Mouse (Mus musculus) neural tube, embryonic 14.5 days (tissue): ENCODE measurements around the gene Gkn2. TPM values are rescaled to one million over a fixed set of nuclear protein-coding genes. Genes with fewer than 3 reads are reported as not detected.

Source experiments
- ATAC-seq: fragments of 200-750 bp; cut with Nextera tagmentation; 2 replicates; pipeline ENCODE4 v1.8.0; 2017; ENCODE audit warnings: low read depth, mild to moderate bottlenecking, moderate TSS enrichment, moderate library complexity
- H3K27ac ChIP-seq: fragments of 300-500 bp; sonication (generic); 2 replicates; pipeline ENCODE4 v1.5.1; 2014; ENCODE audit warnings: low read depth, mild to moderate bottlenecking, control low read depth, low read length, moderate library complexity, mixed read lengths
- H3K27me3 ChIP-seq: fragments of 300-500 bp; sonication (generic); 2 replicates; pipeline ENCODE4 v1.6.1; 2014; ENCODE audit warnings: low read length; ENCODE audit not compliant: control insufficient read depth, insufficient read depth
- H3K36me3 ChIP-seq: fragments of 300-500 bp; sonication (generic); 2 replicates; pipeline ENCODE4 v1.6.1; 2014; ENCODE audit warnings: low read length, mixed read lengths; ENCODE audit not compliant: control insufficient read depth, insufficient read depth
- H3K4me1 ChIP-seq: fragments of 300-500 bp; sonication (generic); 2 replicates; pipeline ENCODE4 v1.6.1; 2014; ENCODE audit warnings: low read length; ENCODE audit not compliant: control insufficient read depth, insufficient read depth
- H3K4me2 ChIP-seq: fragments of 300-500 bp; sonication (generic); 2 replicates; pipeline ENCODE4 v1.6.1; 2014; ENCODE audit warnings: mild to moderate bottlenecking, low read depth, low read length, control low read depth
- H3K4me3 ChIP-seq: fragments of 300-500 bp; sonication (generic); 2 replicates; pipeline ENCODE4 v1.5.1; 2014; ENCODE audit warnings: low read depth, low read length, control low read depth, mixed read lengths
- H3K9ac ChIP-seq: fragments of 300-500 bp; sonication (generic); replicated peaks from 2 replicates; pipeline ENCODE4 v1.6.1; 2014; ENCODE audit warnings: low read depth, mild to moderate bottlenecking, control low read depth, low read length, mixed read lengths
- H3K9me3 ChIP-seq: fragments of 300-500 bp; sonication (generic); 2 replicates; pipeline ENCODE4 v1.6.1; 2016; ENCODE audit warnings: low read length; ENCODE audit not compliant: control insufficient read depth
- WGBS: fragments of 180-500 bp; shearing (Covaris S2); extraction: QIAGEN DNeasy Blood & Tissue Kit; methylation state at CpG from one replicate; pipeline ENCODE4 v1.1.7; 2014; 5-methylcytosine and 5-hydroxymethylcytosine counted together
- polyA plus RNA-seq: library from polyadenylated mRNA; unstranded; fragments of >200 nt; fragmentation: Nextera tagmentation; extraction: Ambion mirVana; gene quantifications from 2 replicates; pipeline ENCODE4 v1.2.1, GENCODE M21; 2014

Gkn2 gene
- polyA plus RNA-seq, 1 experiment from 2014 or later, result not detected

GRCm38 (mm10) chr6:87427616-87428015, 54.5 kb downstream of the Gkn2 start:
- Histone ChIP-seq H3K27me3 (no peaks in the 10 kb centered on the region), H3K4me3 (no peak overlapping the region), H3K36me3 (no peaks in the 10 kb centered on the region), H3K27ac (no peak overlapping the region), H3K9ac (no peak overlapping the region), H3K9me3 (no peaks in the 10 kb centered on the region), H3K4me2 (no peak overlapping the region), H3K4me1 (no peaks in the 10 kb centered on the region)
- WGBS, result 69% methylated on average over 8 of the region's 8 CpGs
- no peak for ATAC-seq

- H3K27ac ChIP-seq, result no peak within 1 kb of the TSS
- H3K4me3 ChIP-seq, result no peak within 1 kb of the TSS
- H3K9ac ChIP-seq, result no peak within 1 kb of the TSS
- no peaks in the 10 kb centered on the region for H3K9me3 ChIP-seq
- H3K4me2 ChIP-seq, result no peak within 1 kb of the TSS
- no peaks in the 10 kb centered on the region for H3K27me3 ChIP-seq
- 78% methylated on average over 7 of the region's 7 CpGs for WGBS
- ATAC-seq, result no peak
- no peaks in the 10 kb centered on the region for H3K4me1 ChIP-seq
- H3K36me3 ChIP-seq, result no peaks in the 10 kb centered on the region
These were observed 55.4 kb downstream of the Gkn2 start, which contains the start of gene Bmp10 for GRCm38 (mm10) chr6:87428487-87429044. Gene Bmp10 (plus strand): TSS chr6:87428994.

Other genes starting within 250 kb of the Gkn2 start
- 6.3 and 6.5 TPM in 2 replicates for gene Antxr1, start 37.5 kb upstream of the Gkn2 start, polyA plus RNA-seq
- not detected in 2 replicates for gene Gkn1, start 22.4 kb upstream of the Gkn2 start, polyA plus RNA-seq
- gene Gkn3, start 15.6 kb downstream of the Gkn2 start, polyA plus RNA-seq, result 0.42 TPM in 1 of 2 replicates, not detected in the other
- gene Bmp10, start 55.6 kb downstream of the Gkn2 start, polyA plus RNA-seq, result not detected in 2 replicates
- 2.3 and 5.2 TPM in 2 replicates for gene Arhgap25, start 159.9 kb downstream of the Gkn2 start, polyA plus RNA-seq
- gene Prokr1, start 217.4 kb downstream of the Gkn2 start, polyA plus RNA-seq, result 3.2 and 4.7 TPM in 2 replicates